Mouse (Mus musculus) thymus, adult 2 months (tissue): Measurements from ENCODE around the gene Chpf.

ENCODE experiments used
- CTCF ChIP-seq: fragments of 200-500 bp; IDR thresholded peaks from 2 replicates; pipeline ENCODE4 v1.5.1; 2012; ENCODE audit warnings: mild to moderate bottlenecking, control low read depth, low read length, moderate library complexity, borderline replicate concordance; ENCODE audit not compliant: control insufficient read depth, poor library complexity, insufficient read depth; ENCODE audit errors: extremely low read depth
- POLR2A ChIP-seq: fragments of 200-500 bp; IDR thresholded peaks from 2 replicates; pipeline ENCODE4 v1.6.1; 2012; ENCODE audit warnings: mild to moderate bottlenecking, low read length, control low read depth, moderate library complexity; ENCODE audit not compliant: control insufficient read depth, poor library complexity, insufficient read depth; ENCODE audit errors: extremely low read depth

DNA sequence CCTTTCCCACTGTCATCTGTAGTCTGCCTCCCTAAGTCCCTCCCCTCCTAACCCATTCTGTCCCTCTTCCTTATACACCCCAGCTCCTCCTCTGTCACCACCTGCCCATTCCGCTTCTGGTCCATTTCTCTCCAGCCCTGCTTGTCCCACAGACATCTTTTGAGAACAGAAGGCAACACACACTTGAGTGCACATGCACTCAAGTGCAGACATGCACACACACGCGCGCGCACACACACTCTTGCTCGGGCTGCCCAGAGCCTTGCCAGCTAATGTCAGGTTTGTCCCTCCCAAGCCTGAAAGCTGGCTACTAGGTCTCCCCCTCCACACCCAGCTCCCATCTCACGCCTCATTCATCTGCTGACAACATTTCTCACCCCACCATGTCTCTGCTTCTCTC is 38.4 kb downstream of the Chpf start:
- TF ChIP-seq CTCF = no peak
- no peak for TF ChIP-seq POLR2A
